Mouse (Mus musculus): ENCODE measurements at regions not wholly inside any gene's neighbourhood (a gene's known extent, or its start where the extent isn't known, plus 50 kb on each side); places are given as distances from the start of the nearest gene placed in this dataset.

- no peak for DNase-seq (ENCODE audit: low spot score in 2 of 2)
These were observed 390.9 kb upstream of the Slc35b3 start for GRCm38 (mm10) chr13:39351606-39352005.

- DNase-seq (ENCODE audit: low spot score in 2 of 2): no peak
These were observed 390.0 kb upstream of the Slc35b3 start for GRCm38 (mm10) chr13:39350668-39351067.

- no peak for DNase-seq (ENCODE audit: low spot score in 2 of 2)
These were observed 387.1 kb upstream of the Slc35b3 start for GRCm38 (mm10) chr13:39347761-39348160.

GRCm38 (mm10) chr13:39334874-39335273, 374.2 kb upstream of the Slc35b3 start:
- DNase-seq (ENCODE audit: low spot score in 2 of 2): no peak

- no peak for DNase-seq (ENCODE audit: low spot score in 2 of 2)
These were observed 369.1 kb upstream of the Slc35b3 start for GRCm38 (mm10) chr13:39329794-39330193.

GRCm38 (mm10) chr13:39326176-39326575, 365.5 kb upstream of the Slc35b3 start:
- DNase-seq (ENCODE audit: low spot score in 2 of 2): no peak

GRCm38 (mm10) chr13:39321111-39321510, 360.4 kb upstream of the Slc35b3 start:
- no peak for DNase-seq (ENCODE audit: low spot score in 2 of 2)

- DNase-seq (ENCODE audit: low spot score in 2 of 2): no peak
These were observed 349.1 kb upstream of the Slc35b3 start for GRCm38 (mm10) chr13:39309758-39310157.

GRCm38 (mm10) chr13:39307845-39308244, 347.2 kb upstream of the Slc35b3 start:
- DNase-seq (ENCODE audit: low spot score in 2 of 2): no peak

- DNase-seq (ENCODE audit: low spot score in 2 of 2): no peak
These were observed 346.2 kb upstream of the Slc35b3 start for GRCm38 (mm10) chr13:39306851-39307250.

- no peak for DNase-seq (ENCODE audit: low spot score in 2 of 2)
These were observed 336.5 kb upstream of the Slc35b3 start for GRCm38 (mm10) chr13:39297129-39297528.

GRCm38 (mm10) chr13:39290216-39290960, 329.7 kb upstream of the Slc35b3 start:
- DNase-seq (ENCODE audit: low spot score in 2 of 2): no peak

- no peak for DNase-seq (ENCODE audit: low spot score in 2 of 2)
These were observed 321.6 kb upstream of the Slc35b3 start for GRCm38 (mm10) chr13:39282272-39282671.

- DNase-seq (ENCODE audit: low spot score in 2 of 2): no peak
These were observed 317.4 kb upstream of the Slc35b3 start for GRCm38 (mm10) chr13:39278101-39278500.

- DNase-seq (ENCODE audit: low spot score in 2 of 2): no peak
These were observed 305.3 kb upstream of the Slc35b3 start for GRCm38 (mm10) chr13:39266024-39266423.

GRCm38 (mm10) chr13:39256708-39257107, 296.0 kb upstream of the Slc35b3 start:
- DNase-seq (ENCODE audit: low spot score in 2 of 2): no peak

GRCm38 (mm10) chr13:39255338-39255737, 294.7 kb upstream of the Slc35b3 start:
- DNase-seq (ENCODE audit: low spot score in 2 of 2): no peak

GRCm38 (mm10) chr13:39252591-39252990, 291.9 kb upstream of the Slc35b3 start:
- DNase-seq (ENCODE audit: low spot score in 2 of 2): no peak

- no peak for DNase-seq (ENCODE audit: low spot score in 2 of 2)
These were observed 289.4 kb upstream of the Slc35b3 start for GRCm38 (mm10) chr13:39250096-39250495.

GRCm38 (mm10) chr13:39226829-39227228, 266.2 kb upstream of the Slc35b3 start:
- no peak for DNase-seq (ENCODE audit: low spot score in 2 of 2)

GRCm38 (mm10) chr13:39225651-39226050, 265.0 kb upstream of the Slc35b3 start:
- DNase-seq (ENCODE audit: low spot score in 2 of 2): no peak

GRCm38 (mm10) chr13:39211076-39211475, 250.4 kb upstream of the Slc35b3 start:
- no peak for DNase-seq (ENCODE audit: low spot score in 2 of 2)

- DNase-seq (ENCODE audit: low spot score in 2 of 2): no peak
These were observed 223.1 kb upstream of the Slc35b3 start for GRCm38 (mm10) chr13:39183715-39184179.

GRCm38 (mm10) chr13:39161980-39162379, 201.3 kb upstream of the Slc35b3 start:
- no peak for DNase-seq (ENCODE audit: low spot score in 2 of 2)

Measured in spleen, postnatal 4 days (tissue).